ENCODE assay signal across 8 mouse cellular contexts in genomic region chr5:137533117-137533827, GRCm38 (mm10). TPM values are rescaled to one million over a fixed set of nuclear protein-coding genes. Genes with fewer than 3 reads are reported as not detected.
A peak's percentile ranks its signal among the peaks of the same experiment; 100 is the strongest.
DNase-seq lines count a peak whose midpoint lies in the region; ATAC-seq and TF ChIP-seq lines count a peak whose summit lies in the region.

Epo (minus strand) TSS chr5:137533242.
Gnb2 (minus strand) TSS chr5:137533510.

- peaks cover 18% of the 10 kb centered on the region; the same call in 1 of the 2 replicates for H3K27me3 ChIP-seq in G1E (ENCODE audit: insufficient read depth, low read length)
- H3K27me3 ChIP-seq in forebrain, embryonic 16.5 days (replicated peaks; ENCODE audit: control insufficient read depth, insufficient read depth, low read length) = no peaks in the 10 kb centered on the region
- H3K27me3 ChIP-seq in lung, embryonic 14.5 days (ENCODE audit: insufficient read depth, low read length) = no peaks in the 10 kb centered on the region
- no peaks in the 10 kb centered on the region for H3K27me3 ChIP-seq in thymus, adult 2 months (ENCODE audit: control insufficient read depth, insufficient read depth, low read length)

- peak; percentile 91 for DNase-seq in G1E (ENCODE audit: low spot score)
- DNase-seq in cerebellum, adult 18-20 months = peak; percentile 98 to 99
- DNase-seq in heart, postnatal 36 days = peak; percentile 97 to 98
- peak; percentile 97 for DNase-seq in layer of hippocampus, adult 2 months (ENCODE audit: low spot score in 2 of 2)
- DNase-seq in lung, embryonic 14.5 days = peak; percentile 99
- DNase-seq in thymus, adult 2 months = peak; percentile 97

- WGBS in forebrain, embryonic 16.5 days = under 1% methylated on average over 38 of the region's 40 CpGs
- WGBS in lung, embryonic 14.5 days = 0% methylated on average over 40 of the region's 40 CpGs
- under 1% methylated on average over 40 of the region's 40 CpGs for WGBS in olfactory bulb, adult 2 months
- under 1% methylated on average over 40 of the region's 40 CpGs for WGBS in thymus, adult 2 months

- ATAC-seq in G1E (ENCODE audit: extremely low read depth, insufficient number of reproducible peaks, low FRiP score, poor library complexity, severe bottlenecking) = peak; percentile 83
- peak; percentile 74 for ATAC-seq in forebrain, embryonic 16.5 days
- peak; percentile 76 for ATAC-seq in lung, embryonic 14.5 days (ENCODE audit: insufficient read depth)

- no peaks in the 10 kb centered on the region for H3K9me3 ChIP-seq in G1E (replicated peaks)
- H3K9me3 ChIP-seq in forebrain, embryonic 16.5 days (ENCODE audit: control insufficient read depth, low read length) = no peaks in the 10 kb centered on the region
- no peaks in the 10 kb centered on the region for H3K9me3 ChIP-seq in lung, embryonic 14.5 days (ENCODE audit: low read depth, low read length)

- TF ChIP-seq POLR2A in olfactory bulb, adult 2 months (IDR thresholded peaks at IDR 0.05; ENCODE audit: insufficient read depth, low read depth, low read length) = peak; percentile 77
- TF ChIP-seq POLR2A in thymus, adult 2 months (IDR thresholded peaks at IDR 0.05; ENCODE audit: control insufficient read depth, extremely low read depth, insufficient read depth, low read length, poor library complexity) = peak; percentile 78

- peaks cover 32% of the 10 kb centered on the region for H3K36me3 ChIP-seq in G1E (replicated peaks)
- peaks cover 12% of the 10 kb centered on the region for H3K36me3 ChIP-seq in forebrain, embryonic 16.5 days (ENCODE audit: control insufficient read depth, insufficient read depth)
- H3K36me3 ChIP-seq in lung, embryonic 14.5 days (ENCODE audit: insufficient read depth) = peaks cover 23% of the 10 kb centered on the region
- H3K36me3 ChIP-seq in thymus, adult 2 months (ENCODE audit: control insufficient read depth, insufficient read depth, low read length) = peaks cover 21% of the 10 kb centered on the region

- H3K4me2 ChIP-seq in forebrain, embryonic 16.5 days (ENCODE audit: low read length) = peak within 1 kb of the TSS; percentile 90
- H3K4me2 ChIP-seq in lung, embryonic 14.5 days = peak within 1 kb of the TSS; percentile 96

- intact Hi-C loops in heart, postnatal 36 days (cut with DNase I) = loop anchor here (1.0 to 5.0 kb wide), 5 partner anchors 22 to 214 kb away; partner anchors contain the start of genes Ephb4, Mospd3 and Pop7

- peak within 1 kb of the TSS; percentile 97 for H3K27ac ChIP-seq in forebrain, embryonic 16.5 days (ENCODE audit: low read length)
- H3K27ac ChIP-seq in layer of hippocampus, adult 2 months = peak within 1 kb of the TSS; percentile 100
- peak within 1 kb of the TSS; percentile 92 for H3K27ac ChIP-seq in lung, embryonic 14.5 days (ENCODE audit: low read depth)
- H3K27ac ChIP-seq in olfactory bulb, adult 2 months (ENCODE audit: insufficient read depth, low read depth, low read length) = peak within 1 kb of the TSS; percentile 100
- peak within 1 kb of the TSS; percentile 80 for H3K27ac ChIP-seq in thymus, adult 2 months (ENCODE audit: control insufficient read depth, insufficient read depth, low read length)

- TF ChIP-seq CTCF in G1E (IDR thresholded peaks at IDR 0.05; ENCODE audit: low read depth, low read length) = no peak
- no peak for TF ChIP-seq CTCF in layer of hippocampus, adult 2 months (conservative IDR thresholded peaks at IDR 0.05)
- no peak for TF ChIP-seq CTCF in lung, embryonic 14.5 days (IDR thresholded peaks at IDR 0.05; ENCODE audit: low read depth)
- no peak for TF ChIP-seq CTCF in olfactory bulb, adult 2 months (IDR thresholded peaks at IDR 0.05; ENCODE audit: insufficient read depth, low read depth, low read length)
- 0 out of 2 replicates have a peak, but pooled peaks have one; percentile 33 for TF ChIP-seq CTCF in thymus, adult 2 months (IDR thresholded peaks at IDR 0.05; ENCODE audit: borderline replicate concordance, control insufficient read depth, extremely low read depth, insufficient read depth, low read length, poor library complexity)

- peak within 1 kb of the TSS; percentile 92 for H3K9ac ChIP-seq in forebrain, embryonic 16.5 days (replicated peaks; ENCODE audit: low read depth, low read length)
- H3K9ac ChIP-seq in lung, embryonic 14.5 days = peak within 1 kb of the TSS; percentile 82

- peak within 1 kb of the TSS; percentile 77 for H3K4me3 ChIP-seq in G1E (ENCODE audit: low read depth, low read length)
- peak within 1 kb of the TSS; percentile 81 for H3K4me3 ChIP-seq in forebrain, embryonic 16.5 days (replicated peaks; ENCODE audit: low read length)
- peak within 1 kb of the TSS; percentile 95 for H3K4me3 ChIP-seq in layer of hippocampus, adult 2 months
- peak within 1 kb of the TSS; percentile 83 for H3K4me3 ChIP-seq in lung, embryonic 14.5 days (ENCODE audit: low read depth, low read length)
- H3K4me3 ChIP-seq in olfactory bulb, adult 2 months (ENCODE audit: insufficient read depth, low read depth, low read length) = peak within 1 kb of the TSS; percentile 99
- H3K4me3 ChIP-seq in thymus, adult 2 months (ENCODE audit: control insufficient read depth, insufficient read depth, low read length) = peak within 1 kb of the TSS; percentile 94

- peaks cover 76% of the 10 kb centered on the region for H3K4me1 ChIP-seq in G1E (ENCODE audit: insufficient read depth, low read depth, low read length)
- H3K4me1 ChIP-seq in forebrain, embryonic 16.5 days (replicated peaks; ENCODE audit: control insufficient read depth, insufficient read depth, low read length) = peaks cover 15% of the 10 kb centered on the region
- H3K4me1 ChIP-seq in lung, embryonic 14.5 days (ENCODE audit: insufficient read depth) = peaks cover 5% of the 10 kb centered on the region; the same call in 1 of the 2 replicates
- H3K4me1 ChIP-seq in olfactory bulb, adult 2 months (ENCODE audit: control insufficient read depth, insufficient read depth, low read length) = peaks cover 20% of the 10 kb centered on the region
- peaks cover 10% of the 10 kb centered on the region for H3K4me1 ChIP-seq in thymus, adult 2 months (replicated peaks; ENCODE audit: control insufficient read depth, insufficient read depth, low read length)

RNA-seq across cellular contexts. Expression of gene Epo, which starts in this region (rescaled TPM):
- total RNA-seq in G1E (2014; fragmentation: Nextera tagmentation) (not detected in 2 replicates), G1E (2017) (not detected in 2 replicates)
- polyA plus RNA-seq in G1E (2012) = not detected in 2 replicates
- not detected in 2 replicates for polyA plus RNA-seq in forebrain, embryonic 16.5 days (2015; fragmentation: Nextera tagmentation; extraction: Ambion mirVana)
- not detected for total RNA-seq in heart, postnatal 36 days (2021)
- not detected for total RNA-seq in layer of hippocampus, adult 2 months (2021)
- polyA plus RNA-seq in lung, embryonic 14.5 days (2014; fragmentation: Nextera tagmentation; extraction: Ambion mirVana) = 0.37 and 0.38 TPM in 2 replicates
- not detected in 2 replicates for polyA plus RNA-seq in olfactory bulb, adult 2 months (2012; ENCODE audit: insufficient read depth, insufficient read length, low replicate concordance, missing spikeins)
- not detected in 2 replicates for polyA plus RNA-seq in thymus, adult 2 months (2012; rRNA removed)

RNA-seq across cellular contexts. Expression of gene Gnb2, which starts in this region (rescaled TPM):
- total RNA-seq in G1E (2014; fragmentation: Nextera tagmentation) = 229 and 302 TPM in 2 replicates
- total RNA-seq in G1E (2017) = 255 and 347 TPM in 2 replicates
- polyA plus RNA-seq in G1E (2012) = 501 and 571 TPM in 2 replicates
- 498 and 517 TPM in 2 replicates for polyA plus RNA-seq in forebrain, embryonic 16.5 days (2015; fragmentation: Nextera tagmentation; extraction: Ambion mirVana)
- total RNA-seq in heart, postnatal 36 days (2021) = 100 to 1,000 TPM; 245 to 248 TPM
- total RNA-seq in layer of hippocampus, adult 2 months (2021) = 100 to 1,000 TPM; 600 to 607 TPM
- 411 and 440 TPM in 2 replicates for polyA plus RNA-seq in lung, embryonic 14.5 days (2014; fragmentation: Nextera tagmentation; extraction: Ambion mirVana)
- polyA plus RNA-seq in olfactory bulb, adult 2 months (2012; ENCODE audit: insufficient read depth, insufficient read length, low replicate concordance, missing spikeins) = not detected in 2 replicates
- polyA plus RNA-seq in thymus, adult 2 months (2012; rRNA removed) = 1,444 and 1,492 TPM in 2 replicates

Comparison
In these comparisons a context has a peak if more than half of its experiments do, and no peak if none do; other contexts are left out.
1. Peak in every context shown above with its lines: DNase-seq, ATAC-seq, H3K4me3 ChIP-seq and H3K27ac ChIP-seq.